Mouse (Mus musculus) limb, embryonic 12.5 days (tissue): ENCODE measurements at regions not wholly inside any gene's neighbourhood (a gene's known extent, or its start where the extent isn't known, plus 50 kb on each side); places are given as distances from the start of the nearest gene placed in this dataset.
"Not testable (repeated sequence)": the region's sequence is repeated elsewhere in the genome, so short reads cannot be mapped to it uniquely, and the experiment has no call there.

ENCODE experiments used
- ATAC-seq: fragments of 200-750 bp; cut with Nextera tagmentation; 2 replicates; pipeline ENCODE4 v1.8.0; 2017; ENCODE audit warnings: low read depth, moderate TSS enrichment; ENCODE audit not compliant: insufficient number of reproducible peaks, insufficient read depth, low FRiP score, low TSS enrichment
- H3K27ac ChIP-seq: fragments of 300-500 bp; sonication (generic); 2 replicates; pipeline ENCODE4 v1.5.1; 2016; ENCODE audit warnings: mild to moderate bottlenecking, moderate library complexity
- H3K27me3 ChIP-seq: fragments of 300-500 bp; sonication (generic); 2 replicates; pipeline ENCODE4 v1.6.1; 2016; ENCODE audit warnings: mild to moderate bottlenecking, moderate library complexity
- H3K36me3 ChIP-seq: fragments of 300-500 bp; sonication (generic); 2 replicates; pipeline ENCODE4 v1.6.1; 2016; ENCODE audit warnings: mild to moderate bottlenecking, moderate library complexity
- H3K4me1 ChIP-seq: fragments of 300-500 bp; sonication (generic); replicated peaks from 2 replicates; pipeline ENCODE4 v1.6.1; 2016
- H3K4me2 ChIP-seq: fragments of 300-500 bp; sonication (generic); 2 replicates; pipeline ENCODE4 v1.6.1; 2016; ENCODE audit warnings: mild to moderate bottlenecking, moderate library complexity
- H3K4me3 ChIP-seq: fragments of 300-500 bp; sonication (generic); replicated peaks from 2 replicates; pipeline ENCODE4 v1.5.1; 2016; ENCODE audit warnings: mild to moderate bottlenecking
- H3K9ac ChIP-seq: fragments of 300-500 bp; sonication (generic); replicated peaks from 2 replicates; pipeline ENCODE4 v1.6.1; 2016; ENCODE audit warnings: mild to moderate bottlenecking, moderate library complexity
- H3K9me3 ChIP-seq: fragments of 300-500 bp; sonication (generic); 2 replicates; pipeline ENCODE4 v1.6.1; 2016; ENCODE audit warnings: mild to moderate bottlenecking, moderate library complexity
- WGBS: fragments of 180-500 bp; shearing (Covaris S2); methylation state at CpG from one replicate; pipeline ENCODE4 v1.1.7; 2016; 5-methylcytosine and 5-hydroxymethylcytosine counted together

- H3K9me3 ChIP-seq: peaks cover 67% of the 10 kb centered on the region
- WGBS: 87% methylated on average over 8 of the region's 8 CpGs
- not testable (repeated sequence) for H3K36me3 ChIP-seq, H3K27ac ChIP-seq, H3K4me3 ChIP-seq, H3K27me3 ChIP-seq, H3K4me1 ChIP-seq, H3K9ac ChIP-seq, ATAC-seq, H3K4me2 ChIP-seq
Observed at GRCm38 (mm10) chrX:31775937-31776336, 59.0 kb upstream of the Btbd35f25 start.

GRCm38 (mm10) chrX:31775255-31775654, 58.3 kb upstream of the Btbd35f25 start:
- Histone ChIP-seq H3K9ac (no peak overlapping the region), H3K9me3 (peaks cover 70% of the 10 kb centered on the region), H3K27ac (no peak overlapping the region), H3K4me1 (no peaks in the 10 kb centered on the region), H3K27me3 (no peaks in the 10 kb centered on the region), H3K4me3 (no peak overlapping the region), H3K4me2 (no peak overlapping the region), H3K36me3 (no peaks in the 10 kb centered on the region)
- 78% methylated on average over 3 of the region's 3 CpGs for WGBS
- ATAC-seq: no peak
